Mouse (Mus musculus) testis, postnatal 10 days (tissue): ENCODE data around the gene Slc30a1.

Experiments used
- DNase-seq: peaks from one replicate; pipeline ENCODE4 v3.0.0; 2021; ENCODE audit warnings: low spot score

The Slc30a1 gene

GRCm38 (mm10) chr1:191906571-191907430, at the start of gene Slc30a1:
Gene Slc30a1 (plus strand): TSS chr1:191906767.
- DNase-seq = peak; percentile 100

GRCm38 (mm10) chr1:191856886-191857651, 49.5 kb upstream of the Slc30a1 start:
- no peak for DNase-seq

- no peak for DNase-seq
Measured at GRCm38 (mm10) chr1:191858136-191858535, 48.4 kb upstream of the Slc30a1 start.

- DNase-seq = no peak
Measured at GRCm38 (mm10) chr1:191859847-191860246, 46.7 kb upstream of the Slc30a1 start.

- DNase-seq = no peak
Measured at GRCm38 (mm10) chr1:191861247-191861646, 45.3 kb upstream of the Slc30a1 start.

GRCm38 (mm10) chr1:191863833-191864550, 42.6 kb upstream of the Slc30a1 start:
- no peak for DNase-seq

- no peak for DNase-seq
Measured at GRCm38 (mm10) chr1:191864551-191865027, 42.0 kb upstream of the Slc30a1 start.

- DNase-seq = no peak
Measured at GRCm38 (mm10) chr1:191872076-191872710, 34.4 kb upstream of the Slc30a1 start.

GRCm38 (mm10) chr1:191875006-191875405, 31.6 kb upstream of the Slc30a1 start:
- DNase-seq = no peak

- DNase-seq = no peak
Measured at GRCm38 (mm10) chr1:191875683-191876305, 30.8 kb upstream of the Slc30a1 start.

- DNase-seq = no peak
Measured at GRCm38 (mm10) chr1:191877681-191878080, 28.9 kb upstream of the Slc30a1 start.

- no peak for DNase-seq
Measured at GRCm38 (mm10) chr1:191878518-191878921, 28.0 kb upstream of the Slc30a1 start.

- no peak for DNase-seq
Measured at GRCm38 (mm10) chr1:191880247-191880646, 26.3 kb upstream of the Slc30a1 start.

GRCm38 (mm10) chr1:191880921-191881609, 25.5 kb upstream of the Slc30a1 start:
- DNase-seq = no peak

GRCm38 (mm10) chr1:191881663-191882062, 24.9 kb upstream of the Slc30a1 start:
- DNase-seq = no peak

GRCm38 (mm10) chr1:191882474-191883206, 23.9 kb upstream of the Slc30a1 start:
- DNase-seq = no peak

- no peak for DNase-seq
Measured at GRCm38 (mm10) chr1:191883654-191884053, 22.9 kb upstream of the Slc30a1 start.

GRCm38 (mm10) chr1:191891912-191892311, 14.7 kb upstream of the Slc30a1 start:
- DNase-seq = no peak

- DNase-seq = peak; percentile 64
Measured at GRCm38 (mm10) chr1:191894386-191894785, 12.2 kb upstream of the Slc30a1 start.

GRCm38 (mm10) chr1:191894857-191895256, 11.7 kb upstream of the Slc30a1 start:
- no peak for DNase-seq
